Comparison of ENCODE assay signal across 9 mouse cellular contexts in the genomic region with DNA sequence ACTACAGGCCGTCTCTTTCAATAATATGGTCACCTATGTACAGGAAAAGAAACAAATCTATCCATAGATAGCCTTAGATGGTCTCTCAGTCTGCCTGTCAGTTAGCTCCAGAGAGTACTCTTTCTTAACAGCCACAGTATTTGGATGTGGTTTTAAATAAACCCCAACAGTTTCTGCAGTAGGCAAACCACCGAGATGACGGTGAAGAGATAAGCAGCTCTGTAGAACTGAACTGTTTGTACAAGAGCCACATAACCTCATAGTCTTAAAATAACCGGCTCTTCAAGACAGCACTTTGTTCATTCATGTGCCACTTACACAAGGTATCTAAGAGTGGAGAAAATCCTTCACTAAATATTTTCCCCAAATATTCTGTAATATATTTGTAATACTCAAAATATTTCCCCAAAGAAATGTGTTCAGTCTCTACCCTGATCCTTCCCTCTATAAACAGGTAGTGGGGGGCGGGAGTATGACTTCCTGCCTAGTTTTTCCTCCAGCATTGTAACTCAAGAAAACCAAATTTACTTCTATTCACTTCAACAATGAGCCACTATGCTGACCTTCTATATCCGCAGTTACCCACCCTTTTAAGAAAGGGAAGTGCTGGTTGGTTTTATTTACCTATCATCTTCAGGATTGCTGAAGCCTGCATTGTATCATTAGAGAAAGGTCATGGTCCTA. TPM values are rescaled to one million over a fixed set of nuclear protein-coding genes. Genes with fewer than 3 reads are reported as not detected.
DNase-seq lines count a peak whose midpoint lies in the region; ATAC-seq lines count a peak whose summit lies in the region.
"Had no signal": no experiment of that assay in that cellular context is flagged by ENCODE, and none has a peak within 500 bp of the region (broad histone marks: within the 10 kb centered on the region; RNA-seq: fewer than 3 reads in every experiment).

No protein-coding gene starts in this region.

- intact Hi-C loops in heart, postnatal 25 days (cut with DNase I), result loop anchor here (5.0 to 10.0 kb wide), 2 partner anchors 206 to 714 kb away; no protein-coding TSS in a partner anchor
- intact Hi-C loops in gastrocnemius, postnatal 36 days (cut with DNase I), result loop anchor here (10.0 kb wide), 1 partner anchor 716 kb away; no protein-coding TSS in a partner anchor

- peak; percentile 83 to 85 for ATAC-seq in hematopoietic stem cell, adult 5-6 weeks (replicated peaks in 1 of 2; ENCODE audit: insufficient read depth in 1 of 2, low FRiP score in 2 of 2, low TSS enrichment in 1 of 2, low read depth in 1 of 2, poor library complexity in 2 of 2, severe bottlenecking in 2 of 2)
- ATAC-seq: forebrain, embryonic 16.5 days had no signal

- DNase-seq in heart, adult 18-20 months, result peak; percentile 35 to 45
- DNase-seq in heart, postnatal 25 days (ENCODE audit: low spot score), result no peak
- DNase-seq in CD4-positive helper T cell, adult 2 months (ENCODE audit: low read depth, low spot score), result peak; percentile 86
- peak; percentile 60 to 74 for DNase-seq in natural killer cell, adult 2 months (ENCODE audit: low spot score in 2 of 2)
- DNase-seq in retina, embryonic 14.5 days (ENCODE audit: low spot score), result no peak
- no peak for DNase-seq in adrenal gland, adult 2 months
- DNase-seq in gastrocnemius, postnatal 36 days, result no peak

RNA-seq across cellular contexts. Expression of gene 4930453N24Rik, which starts 12.3 kb away (rescaled TPM):
- total RNA-seq in heart, adult 18-20 months (2021), result 10 to 100 TPM; 22.8 to 25.3 TPM
- total RNA-seq in heart, postnatal 25 days (2021), result 10 to 100 TPM; 22.3 to 23.8 TPM
- 23.8 and 25.6 TPM in 2 replicates for total RNA-seq in hematopoietic stem cell, adult 5-6 weeks (2017)
- total RNA-seq in adrenal gland, adult 2 months (2021), result 10 to 100 TPM; 29.8 to 39.6 TPM
- 7.6 and 8.5 TPM in 2 replicates for polyA plus RNA-seq in adrenal gland, adult 2 months (2012; rRNA removed)
- 10 to 100 TPM; 36.6 to 44.8 TPM for total RNA-seq in gastrocnemius, postnatal 36 days (2021)

Comparison
In these comparisons a context has a peak if more than half of its experiments do, and no peak if none do; other contexts are left out.
1. DNase-seq: peak in heart, adult 18-20 months (2 of 2), CD4-positive helper T cell, adult 2 months (single experiment) and natural killer cell, adult 2 months (2 of 2); none in heart, postnatal 25 days (single experiment), retina, embryonic 14.5 days (single experiment), adrenal gland, adult 2 months (single experiment) and gastrocnemius, postnatal 36 days (0 of 2).